Mouse (Mus musculus): Measurements from ENCODE around the gene Yap1.

GRCm38 (mm10) chr9:8032847-8033246 is 28.5 kb upstream of the Yap1 start:
- TF ChIP-seq CTCF (IDR thresholded peaks at IDR 0.05; ENCODE audit: borderline replicate concordance, insufficient read depth, low read length) (no peak), POLR2A (IDR thresholded peaks at IDR 0.05; ENCODE audit: low read depth, low read length) (no peak)

All from embryonic fibroblast, embryonic 13.5 days (primary cell).